8 mouse cellular contexts compared by ENCODE assay signal in genomic region chr14:55490361-55491201, GRCm38 (mm10). TPM values are rescaled to one million over a fixed set of nuclear protein-coding genes. Genes with fewer than 3 reads are reported as not detected.
DNase-seq lines count a peak whose midpoint lies in the region; ATAC-seq and TF ChIP-seq lines count a peak whose summit lies in the region.

Gene Carmil3, plus strand, starts transcription at chr14:55490651.

- peak within 1 kb of the TSS; percentile 72 for H3K9ac ChIP-seq in embryonic facial prominence, embryonic 14.5 days (ENCODE audit: low read depth, low read length)
- peak within 1 kb of the TSS; percentile 76 for H3K9ac ChIP-seq in heart, embryonic 12.5 days
- H3K9ac ChIP-seq in kidney, embryonic 16.5 days (replicated peaks; ENCODE audit: low read length), result peak within 1 kb of the TSS; percentile 74
- peak within 1 kb of the TSS; percentile 60 for H3K9ac ChIP-seq in liver, adult 2 months (ENCODE audit: low read depth, low read length)
- peak within 1 kb of the TSS; percentile 57 for H3K9ac ChIP-seq in stomach, embryonic 14.5 days (replicated peaks; ENCODE audit: low read depth, low read length)

- TF ChIP-seq POLR2A in liver, adult 2 months (IDR thresholded peaks at IDR 0.05; ENCODE audit: extremely low read depth, insufficient read depth, low read length), result no peak
- no peak for TF ChIP-seq POLR2A in myocyte (IDR thresholded peaks at IDR 0.05; ENCODE audit: insufficient read length, low read depth)

- H3ac ChIP-seq in myocyte (ENCODE audit: control insufficient read depth, insufficient read length), result peak within 1 kb of the TSS; percentile 26

- H3K27ac ChIP-seq in embryonic facial prominence, embryonic 14.5 days (replicated peaks; ENCODE audit: low read depth, low read length), result peak within 1 kb of the TSS; percentile 66
- H3K27ac ChIP-seq in heart, embryonic 12.5 days (ENCODE audit: poor library complexity, severe bottlenecking), result peak within 1 kb of the TSS; percentile 18; the same call in 1 of the 2 replicates
- peak within 1 kb of the TSS; percentile 61 for H3K27ac ChIP-seq in kidney, embryonic 16.5 days (ENCODE audit: low read length)
- no peak within 1 kb of the TSS for H3K27ac ChIP-seq in liver, adult 2 months (replicated peaks; ENCODE audit: insufficient read depth, low read depth, low read length)
- peak within 1 kb of the TSS; percentile 59 for H3K27ac ChIP-seq in stomach, embryonic 14.5 days (ENCODE audit: low read length)

- no peaks in the 10 kb centered on the region for H3K36me3 ChIP-seq in embryonic facial prominence, embryonic 14.5 days (ENCODE audit: control insufficient read depth, insufficient read depth, low read length)
- H3K36me3 ChIP-seq in heart, embryonic 12.5 days, result peaks cover 17% of the 10 kb centered on the region
- H3K36me3 ChIP-seq in kidney, embryonic 16.5 days (ENCODE audit: insufficient read depth, low read length), result peaks cover 17% of the 10 kb centered on the region
- H3K36me3 ChIP-seq in liver, adult 2 months (ENCODE audit: control insufficient read depth, insufficient read depth, low read length), result peaks cover 20% of the 10 kb centered on the region
- no peaks in the 10 kb centered on the region for H3K36me3 ChIP-seq in myocyte (ENCODE audit: control insufficient read depth, insufficient read depth)
- peaks cover 10% of the 10 kb centered on the region; the same call in 1 of the 2 replicates for H3K36me3 ChIP-seq in stomach, embryonic 14.5 days (ENCODE audit: control insufficient read depth, insufficient read depth, low read length)

- no peaks in the 10 kb centered on the region for H3K27me3 ChIP-seq in embryonic facial prominence, embryonic 14.5 days (replicated peaks; ENCODE audit: control insufficient read depth, insufficient read depth, low read length)
- H3K27me3 ChIP-seq in heart, embryonic 12.5 days (replicated peaks), result 0 out of 2 replicates have a peak, but pooled peaks cover 7% of the 10 kb centered on the region
- H3K27me3 ChIP-seq in kidney, embryonic 16.5 days (ENCODE audit: insufficient read depth, low read length), result no peaks in the 10 kb centered on the region
- H3K27me3 ChIP-seq in liver, adult 2 months (ENCODE audit: control insufficient read depth, insufficient read depth, low read length), result no peaks in the 10 kb centered on the region; the same call in 1 of the 2 replicates
- H3K27me3 ChIP-seq in myocyte (ENCODE audit: control insufficient read depth, insufficient read depth, insufficient read length), result peaks cover 34% of the 10 kb centered on the region
- H3K27me3 ChIP-seq in stomach, embryonic 14.5 days (ENCODE audit: control insufficient read depth, insufficient read depth, low read length), result no peaks in the 10 kb centered on the region

- WGBS in embryonic facial prominence, embryonic 14.5 days, result under 1% methylated on average over 43 of the region's 68 CpGs
- under 1% methylated on average over 55 of the region's 68 CpGs for WGBS in heart, embryonic 12.5 days
- under 1% methylated on average over 64 of the region's 68 CpGs for WGBS in kidney, embryonic 16.5 days
- 3% methylated on average over 67 of the region's 68 CpGs for WGBS in liver, adult 2 months
- under 1% methylated on average over 53 of the region's 68 CpGs for WGBS in stomach, embryonic 14.5 days

- H3K79me2 ChIP-seq in liver, adult 2 months (ENCODE audit: control insufficient read depth, insufficient read depth, low read length), result no peaks in the 10 kb centered on the region
- no peaks in the 10 kb centered on the region for H3K79me2 ChIP-seq in myocyte (ENCODE audit: control insufficient read depth, insufficient read depth)

- H3K4me2 ChIP-seq in embryonic facial prominence, embryonic 14.5 days (ENCODE audit: low read depth, low read length), result peak within 1 kb of the TSS; percentile 89
- H3K4me2 ChIP-seq in heart, embryonic 12.5 days, result peak within 1 kb of the TSS; percentile 99
- peak within 1 kb of the TSS; percentile 99 for H3K4me2 ChIP-seq in kidney, embryonic 16.5 days (replicated peaks; ENCODE audit: low read depth, low read length)
- H3K4me2 ChIP-seq in myocyte (ENCODE audit: low read depth), result peak within 1 kb of the TSS; percentile 94
- peak within 1 kb of the TSS; percentile 98 for H3K4me2 ChIP-seq in stomach, embryonic 14.5 days (replicated peaks; ENCODE audit: low read depth, low read length)

- peak within 1 kb of the TSS; percentile 70 for H3K4me3 ChIP-seq in embryonic facial prominence, embryonic 14.5 days (ENCODE audit: low read depth, low read length)
- H3K4me3 ChIP-seq in heart, embryonic 12.5 days, result peak within 1 kb of the TSS; percentile 81
- peak within 1 kb of the TSS; percentile 76 for H3K4me3 ChIP-seq in kidney, embryonic 16.5 days (ENCODE audit: low read length)
- H3K4me3 ChIP-seq in liver, adult 2 months (ENCODE audit: insufficient read depth, low read depth, low read length), result peak within 1 kb of the TSS; percentile 46
- peak within 1 kb of the TSS; percentile 17 for H3K4me3 ChIP-seq in myocyte
- peak within 1 kb of the TSS; percentile 62 for H3K4me3 ChIP-seq in stomach, embryonic 14.5 days (ENCODE audit: low read depth, low read length)

- TF ChIP-seq CTCF in liver, adult 2 months (IDR thresholded peaks at IDR 0.05; ENCODE audit: low read depth, low read length), result no peak

- peak; percentile 67 to 75 for DNase-seq in B cell, adult 2 months
- peak; percentile 67 to 80 for DNase-seq in adrenal gland, postnatal 36 days
- peak; percentile 94 for DNase-seq in embryonic facial prominence, embryonic 14.5 days (ENCODE audit: low spot score)
- no peak for DNase-seq in liver, adult 2 months (ENCODE audit: extremely low read depth, low read depth, low spot score)

- 0 out of 2 replicates have a peak, but pooled peaks cover 3% of the 10 kb centered on the region for H3K4me1 ChIP-seq in embryonic facial prominence, embryonic 14.5 days (ENCODE audit: control insufficient read depth, insufficient read depth, low read length)
- H3K4me1 ChIP-seq in heart, embryonic 12.5 days (replicated peaks), result peaks cover 13% of the 10 kb centered on the region
- peaks cover 6% of the 10 kb centered on the region; the same call in 1 of the 2 replicates for H3K4me1 ChIP-seq in kidney, embryonic 16.5 days (ENCODE audit: insufficient read depth, low read length)
- no peaks in the 10 kb centered on the region; the same call in 1 of the 2 replicates for H3K4me1 ChIP-seq in liver, adult 2 months (ENCODE audit: control insufficient read depth, insufficient read depth, low read length)
- peaks cover 5% of the 10 kb centered on the region; the same call in 1 of the 2 replicates for H3K4me1 ChIP-seq in stomach, embryonic 14.5 days (ENCODE audit: control insufficient read depth, insufficient read depth, low read length)

- peak; percentile 91 for ATAC-seq in embryonic facial prominence, embryonic 14.5 days (ENCODE audit: low read depth)
- ATAC-seq in heart, embryonic 12.5 days (ENCODE audit: insufficient number of reproducible peaks, low FRiP score), result peak; percentile 77
- ATAC-seq in kidney, embryonic 16.5 days (ENCODE audit: low FRiP score, low TSS enrichment), result peak; percentile 84
- ATAC-seq in stomach, embryonic 14.5 days (ENCODE audit: insufficient number of reproducible peaks, insufficient read depth, low FRiP score, low read depth), result peak; percentile 74

- H3K9me3 ChIP-seq in embryonic facial prominence, embryonic 14.5 days (ENCODE audit: control insufficient read depth, low read length), result no peaks in the 10 kb centered on the region
- H3K9me3 ChIP-seq in heart, embryonic 12.5 days (replicated peaks), result no peaks in the 10 kb centered on the region
- H3K9me3 ChIP-seq in kidney, embryonic 16.5 days (ENCODE audit: low read length), result no peaks in the 10 kb centered on the region
- no peaks in the 10 kb centered on the region for H3K9me3 ChIP-seq in stomach, embryonic 14.5 days (ENCODE audit: control insufficient read depth, low read depth, low read length)

TF ChIP-seq in myocyte, 11 proteins besides CTCF, POLR2A, EP300 and RAD21:
- no peak for TF ChIP-seq MYOD1 (IDR thresholded peaks at IDR 0.05; ENCODE audit: control insufficient read depth in 1 of 3, insufficient read length in 2 of 3, low read depth in 2 of 3)
- TF ChIP-seq MYOG (IDR thresholded peaks at IDR 0.05; ENCODE audit: control insufficient read depth in 1 of 3, insufficient read depth in 1 of 3, insufficient read length in 2 of 3, low read depth in 2 of 3), result no peak
- no peak for TF ChIP-seq MAX (IDR thresholded peaks at IDR 0.05; ENCODE audit: low read depth)
- TF ChIP-seq SRF (IDR thresholded peaks at IDR 0.05; ENCODE audit: control insufficient read depth, insufficient read length, low read depth), result no peak
- no peak for TF ChIP-seq TCF12 (IDR thresholded peaks at IDR 0.05; ENCODE audit: insufficient read depth, poor library complexity, severe bottlenecking)
- TF ChIP-seq CEBPB (IDR thresholded peaks at IDR 0.05; ENCODE audit: insufficient read depth, poor library complexity, severe bottlenecking), result no peak
- TF ChIP-seq USF1 (IDR thresholded peaks at IDR 0.05; ENCODE audit: low read depth), result no peak
- no peak for TF ChIP-seq REST (IDR thresholded peaks at IDR 0.05; ENCODE audit: insufficient read depth, insufficient read length)
- TF ChIP-seq TCF3 (IDR thresholded peaks at IDR 0.05; ENCODE audit: insufficient read length, low read depth), result no peak
- TF ChIP-seq POLR2AphosphoS2 (IDR thresholded peaks at IDR 0.05; ENCODE audit: insufficient read length, low read depth), result no peak
- TF ChIP-seq E2F4 (IDR thresholded peaks at IDR 0.05; ENCODE audit: insufficient read depth), result no peak

RNA-seq across cellular contexts. Expression of gene Carmil3, which starts in this region (rescaled TPM):
- total RNA-seq in adrenal gland, postnatal 36 days (2021), result 1 to 10 TPM; 3.6 to 4.6 TPM
- polyA plus RNA-seq in embryonic facial prominence, embryonic 14.5 days (2014; fragmentation: Nextera tagmentation; extraction: Ambion mirVana), result 3.4 and 3.9 TPM in 2 replicates
- polyA plus RNA-seq in heart, embryonic 12.5 days (2016; fragmentation: Nextera tagmentation; extraction: Ambion mirVana), result 2.4 and 2.6 TPM in 2 replicates
- polyA plus RNA-seq in kidney, embryonic 16.5 days (2015; fragmentation: Nextera tagmentation; extraction: Ambion mirVana), result 2.5 and 3.0 TPM in 2 replicates
- 0.09 and 0.13 TPM in 2 replicates for total RNA-seq in liver, adult 2 months (2014; rRNA removed)
- polyA plus RNA-seq in liver, adult 2 months (2012; rRNA removed), result 0.29 and 0.36 TPM in 2 replicates
- 0.08 TPM for polyA plus RNA-seq in myocyte (2012; fragmentation: generic; extraction: Trizol)
- polyA plus RNA-seq in stomach, embryonic 14.5 days (2014; fragmentation: Nextera tagmentation; extraction: Ambion mirVana), result 3.9 and 4.4 TPM in 2 replicates

Comparison
In these comparisons a context has a peak if more than half of its experiments do, and no peak if none do; other contexts are left out.
1. H3K4me3 ChIP-seq: peak in every context shown above with its lines; median percentile 81 in heart, embryonic 12.5 days; 76 in kidney, embryonic 16.5 days; 70 in embryonic facial prominence, embryonic 14.5 days; 62 in stomach, embryonic 14.5 days; 46 in liver, adult 2 months; 17 in myocyte.